Mouse (Mus musculus) intestine, embryonic 14.5 days (tissue): ENCODE measurements around the gene Gpc4. TPM values are rescaled to one million over a fixed set of nuclear protein-coding genes. Genes with fewer than 3 reads are reported as not detected.

Source experiments
- ATAC-seq: fragments of 200-750 bp; cut with Nextera tagmentation; replicated peaks from 2 replicates; pipeline ENCODE4 v1.8.0; 2017; ENCODE audit warnings: low read depth, moderate number of reproducible peaks, moderate TSS enrichment, moderate library complexity; ENCODE audit not compliant: low FRiP score, low TSS enrichment
- DNase-seq: peaks from one replicate; pipeline ENCODE4 v3.0.0-alpha.2; 2018; ENCODE audit warnings: low spot score
- H3K27ac ChIP-seq: fragments of 300-500 bp; sonication (generic); 2 replicates; pipeline ENCODE4 v1.5.1; 2014; ENCODE audit warnings: low read depth, mild to moderate bottlenecking, control low read depth
- H3K27me3 ChIP-seq: fragments of 300-500 bp; sonication (generic); replicated peaks from 2 replicates; pipeline ENCODE4 v1.6.1; 2014; ENCODE audit warnings: low read length, control low read depth; ENCODE audit not compliant: control insufficient read depth, insufficient read depth
- H3K36me3 ChIP-seq: fragments of 300-500 bp; sonication (generic); 2 replicates; pipeline ENCODE4 v1.6.1; 2014; ENCODE audit warnings: low read length, control low read depth; ENCODE audit not compliant: control insufficient read depth, insufficient read depth
- H3K4me1 ChIP-seq: fragments of 300-500 bp; sonication (generic); replicated peaks from 2 replicates; pipeline ENCODE4 v1.6.1; 2014; ENCODE audit warnings: low read length, control low read depth, mixed read lengths; ENCODE audit not compliant: control insufficient read depth, insufficient read depth
- H3K4me2 ChIP-seq: fragments of 300-500 bp; sonication (generic); 2 replicates; pipeline ENCODE4 v1.6.1; 2014; ENCODE audit warnings: low read length
- H3K4me3 ChIP-seq: fragments of 300-500 bp; sonication (generic); 2 replicates; pipeline ENCODE4 v1.5.1; 2014; ENCODE audit warnings: low read depth, low read length, control low read depth, mixed read lengths
- H3K9ac ChIP-seq: fragments of 300-500 bp; sonication (generic); 2 replicates; pipeline ENCODE4 v1.6.1; 2014; ENCODE audit warnings: mild to moderate bottlenecking, low read length
- H3K9me3 ChIP-seq: fragments of 300-500 bp; sonication (generic); 2 replicates; pipeline ENCODE4 v1.6.1; 2016; ENCODE audit warnings: low read length, control low read depth; ENCODE audit not compliant: control insufficient read depth
- WGBS: fragments of 180-500 bp; shearing (Covaris S2); extraction: QIAGEN DNeasy Blood & Tissue Kit; methylation state at CpG from one replicate; pipeline ENCODE4 v1.1.7; 2014; 5-methylcytosine and 5-hydroxymethylcytosine counted together
- polyA plus RNA-seq: library from polyadenylated mRNA; unstranded; fragments of >200 nt; fragmentation: Nextera tagmentation; extraction: Ambion mirVana; gene quantifications from 2 replicates; pipeline ENCODE4 v1.2.1, GENCODE M21; 2014

Gpc4 gene
- polyA plus RNA-seq, 1 experiment from 2014 or later = 21.8 TPM

GRCm38 (mm10) chrX:52167519-52168244 lies 2.6 kb upstream of the Gpc4 start:
- Histone ChIP-seq H3K4me1 (no peaks in the 10 kb centered on the region), H3K9ac (no peak overlapping the region), H3K4me2 (no peak overlapping the region), H3K9me3 (no peaks in the 10 kb centered on the region), H3K4me3 (no peak overlapping the region), H3K27ac (no peak overlapping the region), H3K27me3 (peaks cover 9% of the 10 kb centered on the region; the same call in 1 of the 2 replicates), H3K36me3 (no peaks in the 10 kb centered on the region)
- DNase-seq (no peak), ATAC-seq (no peak)
- 62% methylated on average over 6 of the region's 6 CpGs for WGBS

DNA sequence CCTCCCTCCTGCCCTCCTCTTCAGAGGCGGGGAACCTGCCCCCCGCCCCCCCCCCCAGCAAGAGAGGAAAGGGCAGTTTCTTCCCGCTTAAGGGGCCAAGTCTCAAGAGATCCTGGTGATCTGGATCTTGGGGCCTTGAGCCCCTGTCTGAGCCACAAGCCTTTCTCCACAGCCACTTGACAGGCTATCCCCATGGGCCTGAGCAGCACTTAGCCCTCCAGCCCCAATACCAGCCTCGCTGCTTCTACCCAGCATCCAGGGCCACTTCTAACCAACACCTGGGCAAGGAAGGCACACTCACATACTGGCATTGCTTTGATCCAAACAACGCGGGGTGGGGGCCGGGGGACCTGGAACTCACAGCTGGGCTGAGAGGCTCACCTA lies 495 bp upstream of the Gpc4 start:
- ATAC-seq = peak; percentile 54
- no peak overlapping the region for H3K9ac ChIP-seq
- DNase-seq = no peak
- no peaks in the 10 kb centered on the region for H3K9me3 ChIP-seq
- 35% methylated on average over 5 of the region's 7 CpGs for WGBS
- peak overlapping the region; percentile 65 for H3K4me2 ChIP-seq
- no peaks in the 10 kb centered on the region for H3K36me3 ChIP-seq
- H3K4me1 ChIP-seq = no peaks in the 10 kb centered on the region
- peaks cover 19% of the 10 kb centered on the region; the same call in 1 of the 2 replicates for H3K27me3 ChIP-seq
- no peak overlapping the region for H3K27ac ChIP-seq
- H3K4me3 ChIP-seq = peak overlapping the region; percentile 47

- WGBS = 14% methylated on average over 39 of the region's 44 CpGs
- H3K9ac ChIP-seq = peak overlapping the region; percentile 55
- H3K27ac ChIP-seq = no peak overlapping the region; the same call in 1 of the 2 replicates
- no peaks in the 10 kb centered on the region for H3K36me3 ChIP-seq
- no peaks in the 10 kb centered on the region for H3K4me1 ChIP-seq
- H3K27me3 ChIP-seq = peaks cover 19% of the 10 kb centered on the region; the same call in 1 of the 2 replicates
- no peak for ATAC-seq
- no peaks in the 10 kb centered on the region for H3K9me3 ChIP-seq
- peak overlapping the region; percentile 65 for H3K4me2 ChIP-seq
- H3K4me3 ChIP-seq = peak overlapping the region; percentile 47
- DNase-seq = peak; percentile 61
Measured at GRCm38 (mm10) chrX:52164134-52164737, 816 bp downstream of the Gpc4 start.

DNA sequence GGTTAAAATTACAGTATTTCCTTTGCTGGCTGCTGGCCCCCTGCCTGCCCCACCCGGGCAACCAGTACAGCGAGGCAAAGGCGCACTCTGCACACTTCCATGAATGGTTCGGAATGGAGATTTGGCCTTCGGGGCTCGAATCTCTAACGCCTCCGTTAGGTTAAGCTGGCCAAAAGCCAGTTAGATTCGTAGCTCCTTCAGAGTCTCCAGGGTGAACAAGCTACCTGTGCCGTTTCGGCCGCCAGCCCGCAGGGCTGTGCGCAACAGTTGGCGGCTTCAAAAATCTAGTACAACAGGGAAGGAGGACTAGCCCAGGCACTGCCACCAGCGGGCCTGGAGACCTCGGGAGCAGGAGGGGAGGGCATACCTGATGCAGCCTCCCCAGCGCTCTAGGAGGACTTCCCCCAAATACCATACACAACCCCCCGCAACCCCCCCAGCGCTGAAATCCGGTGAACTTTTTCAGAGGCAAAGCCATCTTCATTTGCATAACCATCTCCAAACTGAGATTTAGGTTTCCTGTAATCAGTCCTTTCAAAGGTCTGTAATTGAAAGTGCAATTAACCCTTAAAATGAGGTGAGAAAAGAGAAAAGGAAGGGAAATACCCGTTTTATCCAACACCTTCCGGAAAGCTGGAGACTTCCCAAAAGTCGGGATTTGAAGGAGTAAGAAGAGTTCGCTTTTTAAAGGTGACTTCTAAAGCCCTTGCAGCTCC lies 1.5 kb downstream of the Gpc4 start:
- DNase-seq (peak; percentile 54), ATAC-seq (no peak)
- peak overlapping the region; percentile 65 for H3K4me2 ChIP-seq
- no peaks in the 10 kb centered on the region for H3K9me3 ChIP-seq
- H3K27me3 ChIP-seq = peaks cover 19% of the 10 kb centered on the region; the same call in 1 of the 2 replicates
- no peaks in the 10 kb centered on the region for H3K36me3 ChIP-seq
- WGBS = 14% methylated on average over 25 of the region's 25 CpGs
- peak overlapping the region; percentile 47 for H3K4me3 ChIP-seq
- no peaks in the 10 kb centered on the region for H3K4me1 ChIP-seq
- H3K27ac ChIP-seq = no peak overlapping the region
- peak overlapping the region; percentile 55; the same call in 1 of the 2 replicates for H3K9ac ChIP-seq

DNA sequence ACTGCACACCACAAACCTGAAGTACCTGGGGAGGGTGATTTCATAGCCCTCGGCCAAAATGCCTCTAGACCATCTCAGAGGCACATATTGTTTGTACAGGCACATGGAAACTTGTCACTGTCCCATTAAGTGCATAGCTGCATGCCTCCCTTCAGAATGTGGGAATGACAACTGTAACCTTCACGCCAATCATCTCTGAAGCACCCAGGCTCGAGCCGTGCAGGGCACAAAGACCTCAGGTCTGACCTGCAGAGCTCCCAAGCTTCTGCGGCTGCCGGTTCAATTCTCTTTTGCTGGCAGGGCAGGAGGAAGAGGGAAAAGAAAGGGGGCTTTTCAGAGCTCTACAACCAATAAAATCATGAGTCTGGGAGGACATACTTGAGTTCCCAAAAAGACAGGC lies 2.3 kb downstream of the Gpc4 start:
- H3K9me3 ChIP-seq = no peaks in the 10 kb centered on the region
- H3K4me1 ChIP-seq = no peaks in the 10 kb centered on the region
- no peak for DNase-seq
- 43% methylated on average over 6 of the region's 6 CpGs for WGBS
- peak overlapping the region; percentile 65 for H3K4me2 ChIP-seq
- H3K4me3 ChIP-seq = peak overlapping the region; percentile 47
- no peak overlapping the region for H3K9ac ChIP-seq
- no peak for ATAC-seq
- no peaks in the 10 kb centered on the region for H3K36me3 ChIP-seq
- H3K27me3 ChIP-seq = peaks cover 19% of the 10 kb centered on the region; the same call in 1 of the 2 replicates
- no peak overlapping the region for H3K27ac ChIP-seq

DNA sequence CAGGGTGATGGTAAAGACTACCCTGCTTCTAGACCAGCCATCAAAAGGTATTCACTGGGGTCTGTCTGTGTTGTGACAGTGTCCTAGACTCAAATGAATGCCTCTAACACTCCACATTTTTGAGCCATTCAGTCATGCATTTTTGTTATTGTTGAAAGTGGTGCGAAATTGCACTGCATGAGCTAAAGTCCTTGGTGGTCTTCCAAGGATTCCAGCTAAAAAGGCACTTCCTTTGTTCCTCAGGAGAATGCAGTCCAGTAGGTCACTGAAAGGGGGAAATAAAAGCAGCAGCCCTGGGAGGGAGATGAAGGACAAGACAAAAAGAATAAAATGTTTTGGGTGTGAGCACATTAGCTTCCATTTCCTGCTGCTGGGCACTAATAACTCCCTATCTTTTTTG lies 2.8 kb downstream of the Gpc4 start:
- Histone ChIP-seq H3K4me3 (no peak overlapping the region), H3K27ac (no peak overlapping the region), H3K4me1 (no peaks in the 10 kb centered on the region), H3K27me3 (peaks cover 19% of the 10 kb centered on the region; the same call in 1 of the 2 replicates), H3K36me3 (no peaks in the 10 kb centered on the region), H3K9me3 (no peaks in the 10 kb centered on the region), H3K9ac (no peak overlapping the region), H3K4me2 (peak overlapping the region; percentile 65; the same call in 1 of the 2 replicates)
- no peak for ATAC-seq
- 68% methylated on average over 1 of the region's 1 CpGs for WGBS
- no peak for DNase-seq

- DNase-seq (no peak), ATAC-seq (no peak)
- H3K4me3 ChIP-seq = no peak overlapping the region
- H3K9ac ChIP-seq = no peak overlapping the region
- 88% methylated on average over 5 of the region's 5 CpGs for WGBS
- peaks cover 12% of the 10 kb centered on the region; the same call in 1 of the 2 replicates for H3K27me3 ChIP-seq
- H3K4me1 ChIP-seq = no peaks in the 10 kb centered on the region
- H3K27ac ChIP-seq = no peak overlapping the region
- no peak overlapping the region for H3K4me2 ChIP-seq
- no peaks in the 10 kb centered on the region for H3K36me3 ChIP-seq
- H3K9me3 ChIP-seq = no peaks in the 10 kb centered on the region
Measured at GRCm38 (mm10) chrX:52159621-52160020, 5.4 kb downstream of the Gpc4 start.

DNA sequence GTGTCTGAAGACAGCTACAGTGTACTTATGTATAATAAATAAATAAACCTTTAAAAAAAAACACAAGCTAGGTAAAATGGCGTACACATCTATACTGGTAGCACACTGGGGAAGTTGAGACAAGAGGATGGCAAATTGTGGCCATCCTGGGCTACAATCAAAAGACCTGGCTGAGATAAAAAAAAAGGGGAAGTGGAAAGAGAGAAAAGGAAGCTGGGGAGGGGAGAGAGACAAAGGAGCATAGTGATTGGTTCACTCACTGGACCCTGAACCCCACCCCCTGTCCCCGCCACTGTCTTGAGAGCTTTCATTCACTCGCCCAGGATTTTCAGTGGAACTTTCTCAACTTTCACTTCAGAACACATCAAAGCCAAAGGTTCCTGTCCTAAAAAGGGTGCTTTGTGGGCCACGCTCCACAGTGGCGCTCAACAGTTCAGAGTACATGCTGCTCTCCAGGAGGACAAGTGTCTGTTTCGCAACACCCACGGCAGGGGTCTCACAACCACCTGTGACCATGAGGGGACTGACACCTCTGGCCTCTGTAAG lies 9.6 kb downstream of the Gpc4 start:
- Histone ChIP-seq H3K4me1 (no peaks in the 10 kb centered on the region), H3K27me3 (no peaks in the 10 kb centered on the region; the same call in 1 of the 2 replicates), H3K4me3 (no peak overlapping the region), H3K9ac (no peak overlapping the region), H3K36me3 (no peaks in the 10 kb centered on the region), H3K9me3 (no peaks in the 10 kb centered on the region), H3K27ac (no peak overlapping the region), H3K4me2 (no peak overlapping the region)
- ATAC-seq (no peak), DNase-seq (no peak)
- WGBS = 79% methylated on average over 7 of the region's 7 CpGs
